Mouse (Mus musculus) embryonic facial prominence, embryonic 14.5 days (tissue): ENCODE measurements around the gene Nlrp6. TPM values are rescaled to one million over a fixed set of nuclear protein-coding genes. Genes with fewer than 3 reads are reported as not detected.

Source experiments
- ATAC-seq: fragments of 200-750 bp; cut with Nextera tagmentation; 2 replicates; pipeline ENCODE4 v1.8.0; 2017; ENCODE audit warnings: low read depth, moderate number of reproducible peaks, moderate TSS enrichment
- DNase-seq: peaks from one replicate; pipeline ENCODE4 v3.0.0-alpha.2; 2015; ENCODE audit warnings: low spot score
- H3K27ac ChIP-seq: fragments of 300-500 bp; sonication (generic); replicated peaks from 2 replicates; pipeline ENCODE4 v1.5.1; 2014; ENCODE audit warnings: low read depth, mild to moderate bottlenecking, low read length, moderate library complexity
- H3K27me3 ChIP-seq: fragments of 300-500 bp; sonication (generic); replicated peaks from 2 replicates; pipeline ENCODE4 v1.6.1; 2014; ENCODE audit warnings: low read length; ENCODE audit not compliant: control insufficient read depth, insufficient read depth
- H3K36me3 ChIP-seq: fragments of 300-500 bp; sonication (generic); 2 replicates; pipeline ENCODE4 v1.6.1; 2014; ENCODE audit warnings: low read length, mixed read lengths; ENCODE audit not compliant: control insufficient read depth, insufficient read depth
- H3K4me1 ChIP-seq: fragments of 300-500 bp; sonication (generic); 2 replicates; pipeline ENCODE4 v1.6.1; 2014; ENCODE audit warnings: antibody characterized with exemption, low read length; ENCODE audit not compliant: control insufficient read depth, insufficient read depth
- H3K4me2 ChIP-seq: fragments of 300-500 bp; sonication (generic); 2 replicates; pipeline ENCODE4 v1.6.1; 2014; ENCODE audit warnings: low read depth, mild to moderate bottlenecking, low read length, moderate library complexity, mixed read lengths
- H3K4me3 ChIP-seq: fragments of 300-500 bp; sonication (generic); 2 replicates; pipeline ENCODE4 v1.5.1; 2014; ENCODE audit warnings: low read depth, mild to moderate bottlenecking, low read length
- H3K9ac ChIP-seq: fragments of 300-500 bp; sonication (generic); 2 replicates; pipeline ENCODE4 v1.6.1; 2014; ENCODE audit warnings: low read depth, mild to moderate bottlenecking, low read length, moderate library complexity, mixed read lengths
- H3K9me3 ChIP-seq: fragments of 300-500 bp; sonication (generic); 2 replicates; pipeline ENCODE4 v1.6.1; 2016; ENCODE audit warnings: low read length; ENCODE audit not compliant: control insufficient read depth
- WGBS: fragments of 180-500 bp; shearing (Covaris S2); extraction: QIAGEN DNeasy Blood & Tissue Kit; methylation state at CpG from one replicate; pipeline ENCODE4 v1.1.7; 2014; 5-methylcytosine and 5-hydroxymethylcytosine counted together
- polyA plus RNA-seq: library from polyadenylated mRNA; unstranded; fragments of >200 nt; fragmentation: Nextera tagmentation; extraction: Ambion mirVana; gene quantifications from 2 replicates; pipeline ENCODE4 v1.2.1, GENCODE M21; 2014

The Nlrp6 gene
- polyA plus RNA-seq, 1 experiment from 2014 or later = 0.19 TPM

DNA sequence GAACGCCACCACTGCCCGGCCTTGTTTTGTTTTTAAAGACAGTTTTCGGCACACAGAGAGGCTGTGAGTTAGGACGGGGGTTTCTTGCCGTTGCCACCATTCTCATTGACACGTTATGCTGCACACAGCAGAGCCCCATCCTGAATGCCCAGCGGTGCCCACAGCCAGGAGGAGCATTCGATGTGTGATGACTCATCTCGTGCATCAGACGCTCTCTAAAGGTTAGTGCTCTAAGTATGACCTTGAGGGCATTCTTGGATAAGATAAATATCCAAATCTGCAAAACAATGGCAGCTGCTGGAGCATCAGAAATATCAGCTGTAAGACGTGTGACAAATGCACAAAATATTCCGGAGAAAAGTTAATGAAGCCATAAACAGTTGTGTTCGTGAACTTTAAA lies 13.6 kb upstream of the Nlrp6 start:
- Histone ChIP-seq H3K4me3 (no peak overlapping the region), H3K9ac (no peak overlapping the region), H3K27ac (no peak overlapping the region), H3K4me2 (no peak overlapping the region), H3K36me3 (no peaks in the 10 kb centered on the region), H3K27me3 (no peaks in the 10 kb centered on the region), H3K9me3 (no peaks in the 10 kb centered on the region), H3K4me1 (no peaks in the 10 kb centered on the region)
- ATAC-seq (no peak), DNase-seq (no peak)
- 79% methylated on average over 13 of the region's 13 CpGs for WGBS

DNA sequence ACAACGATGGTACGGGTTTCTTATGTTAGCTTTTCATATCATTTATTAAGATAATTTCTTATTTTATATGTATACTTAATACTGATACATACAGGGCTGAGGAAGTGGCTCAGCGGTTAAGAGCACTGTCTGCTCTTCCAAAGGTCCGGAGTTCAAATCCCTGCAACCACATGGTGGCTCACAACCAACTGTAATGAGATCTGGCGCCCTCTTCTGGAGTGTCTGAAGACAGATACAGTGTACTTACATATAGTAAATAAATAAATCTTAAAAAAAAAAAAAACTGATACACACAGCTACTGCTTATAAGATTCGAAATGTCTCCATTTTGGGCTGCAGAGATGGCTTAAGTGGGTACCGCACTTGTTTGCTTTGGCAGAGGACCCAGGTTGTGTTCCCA lies 13.0 kb upstream of the Nlrp6 start:
- ATAC-seq (no peak), DNase-seq (no peak)
- Histone ChIP-seq H3K36me3 (no peaks in the 10 kb centered on the region), H3K9ac (no peak overlapping the region), H3K9me3 (no peaks in the 10 kb centered on the region), H3K4me1 (no peaks in the 10 kb centered on the region), H3K27me3 (no peaks in the 10 kb centered on the region), H3K4me2 (no peak overlapping the region), H3K4me3 (no peak overlapping the region), H3K27ac (no peak overlapping the region)
- 79% methylated on average over 7 of the region's 7 CpGs for WGBS

DNA sequence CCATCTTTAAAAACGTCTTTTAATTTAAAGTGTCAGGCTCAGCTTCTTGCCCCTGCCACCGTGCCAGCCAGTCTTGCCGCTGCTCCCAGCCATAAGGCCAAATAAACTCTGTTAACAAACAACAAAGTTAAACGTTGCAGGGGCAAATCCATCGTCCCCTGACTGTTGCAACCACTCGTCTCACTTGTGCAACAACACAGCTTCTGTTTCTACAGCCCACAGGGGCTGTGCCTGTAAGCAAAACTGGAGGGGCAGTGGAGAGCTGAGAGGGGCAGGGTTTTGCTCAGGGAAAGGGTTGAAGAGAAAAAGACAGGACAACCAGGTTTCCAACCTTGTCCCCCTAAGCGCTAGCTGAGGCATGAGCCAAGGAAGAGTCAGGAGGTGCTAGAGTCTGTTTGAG lies 12.5 kb upstream of the Nlrp6 start:
- no peak for DNase-seq
- H3K4me1 ChIP-seq = no peaks in the 10 kb centered on the region
- H3K9ac ChIP-seq = 0 out of 2 replicates have a peak overlapping the region, but pooled peaks have one; percentile 55
- H3K4me2 ChIP-seq = peak overlapping the region; percentile 89; the same call in 1 of the 2 replicates
- H3K9me3 ChIP-seq = no peaks in the 10 kb centered on the region
- ATAC-seq = no peak
- H3K27me3 ChIP-seq = no peaks in the 10 kb centered on the region
- WGBS = 52% methylated on average over 7 of the region's 7 CpGs
- H3K36me3 ChIP-seq = no peaks in the 10 kb centered on the region
- H3K4me3 ChIP-seq = 0 out of 2 replicates have a peak overlapping the region, but pooled peaks have one; percentile 44
- H3K27ac ChIP-seq = no peak overlapping the region

DNA sequence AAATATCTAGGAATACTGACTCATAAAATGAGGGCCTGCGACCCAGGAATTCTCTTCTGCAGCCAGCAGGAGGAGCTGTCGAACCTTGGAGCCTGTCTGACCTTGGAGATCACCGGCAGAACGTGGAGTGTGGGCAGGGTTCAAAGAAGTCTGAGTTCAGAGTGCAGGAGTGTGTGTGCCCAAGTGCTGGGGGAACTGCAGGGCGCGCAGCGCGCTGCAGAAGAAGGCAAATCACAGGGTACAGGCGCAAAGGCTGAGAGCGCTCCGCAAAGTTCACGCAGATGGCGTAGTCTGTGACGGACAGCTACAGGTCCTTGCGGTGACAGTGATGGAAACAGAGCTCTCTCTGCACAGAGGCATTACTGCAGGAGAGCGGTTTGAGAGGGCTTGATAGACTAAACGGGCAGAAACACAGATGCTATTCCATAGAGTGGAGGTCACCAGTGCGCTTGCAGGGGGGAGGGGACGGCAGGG lies 12.0 kb upstream of the Nlrp6 start:
- peak; percentile 82 for ATAC-seq
- peak; percentile 85 for DNase-seq
- peak overlapping the region; percentile 44 for H3K4me3 ChIP-seq
- 3% methylated on average over 19 of the region's 19 CpGs for WGBS
- H3K27ac ChIP-seq = no peak overlapping the region
- H3K9ac ChIP-seq = peak overlapping the region; percentile 55; the same call in 1 of the 2 replicates
- no peaks in the 10 kb centered on the region for H3K9me3 ChIP-seq
- peak overlapping the region; percentile 89 for H3K4me2 ChIP-seq
- H3K36me3 ChIP-seq = no peaks in the 10 kb centered on the region
- H3K4me1 ChIP-seq = no peaks in the 10 kb centered on the region
- H3K27me3 ChIP-seq = no peaks in the 10 kb centered on the region

DNA sequence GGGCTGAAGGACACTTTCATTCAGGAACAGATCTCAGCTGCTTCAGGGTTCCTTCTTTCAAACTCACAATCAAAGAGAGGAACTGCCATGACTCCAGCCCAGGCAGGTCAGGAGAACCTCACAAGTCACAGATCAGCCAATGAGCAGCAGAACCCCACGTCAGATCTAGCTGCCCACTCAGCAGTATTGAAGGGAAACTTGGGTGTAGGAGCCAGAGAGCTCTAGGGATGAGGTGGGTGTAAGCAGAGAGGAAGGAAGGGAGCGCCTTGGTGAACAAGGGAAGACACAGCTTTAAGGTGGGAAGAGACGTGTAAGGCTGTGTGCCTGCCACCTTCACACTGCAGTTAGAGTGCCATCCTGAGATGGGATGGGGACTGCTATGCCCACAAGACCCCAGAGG lies 8.4 kb upstream of the Nlrp6 start:
- DNase-seq (no peak), ATAC-seq (no peak)
- WGBS = 60% methylated on average over 3 of the region's 3 CpGs
- H3K4me1 ChIP-seq = no peaks in the 10 kb centered on the region
- H3K9ac ChIP-seq = no peak overlapping the region
- no peaks in the 10 kb centered on the region for H3K27me3 ChIP-seq
- no peak overlapping the region for H3K27ac ChIP-seq
- no peaks in the 10 kb centered on the region for H3K9me3 ChIP-seq
- H3K4me2 ChIP-seq = no peak overlapping the region
- H3K4me3 ChIP-seq = no peak overlapping the region
- no peaks in the 10 kb centered on the region for H3K36me3 ChIP-seq

DNA sequence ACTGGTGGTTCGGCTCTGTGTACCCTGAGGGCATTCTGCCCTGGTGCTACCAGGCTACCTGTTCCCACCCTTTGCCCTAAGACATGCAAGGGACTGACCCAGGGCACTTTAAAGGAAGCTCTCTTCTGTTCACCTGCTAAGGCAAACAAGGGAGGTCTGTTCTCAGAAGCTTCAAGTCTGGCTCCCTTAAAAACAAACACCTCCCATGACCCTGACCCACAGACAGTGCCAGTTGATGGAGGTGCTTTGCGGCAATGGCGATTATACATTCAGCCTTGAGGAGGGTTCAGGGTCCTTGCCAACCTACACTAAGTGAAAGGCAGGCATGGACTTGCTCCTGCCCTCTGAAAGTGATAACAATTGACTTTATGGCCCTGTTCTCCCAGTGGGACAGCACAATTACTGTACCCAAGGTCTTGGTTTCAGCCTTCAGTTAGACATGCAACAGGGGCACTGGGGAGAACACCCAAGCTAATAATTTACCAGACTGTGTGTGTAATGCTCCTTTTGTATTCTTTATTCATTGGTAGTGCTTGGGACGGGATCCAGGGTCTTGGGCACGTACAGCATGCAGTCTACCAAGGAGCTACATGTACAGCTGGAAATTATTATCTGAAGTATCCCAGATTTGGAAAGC lies 7.7 kb upstream of the Nlrp6 start:
- H3K4me3 ChIP-seq = no peak overlapping the region
- H3K9ac ChIP-seq = no peak overlapping the region
- H3K36me3 ChIP-seq = no peaks in the 10 kb centered on the region
- H3K27me3 ChIP-seq = no peaks in the 10 kb centered on the region; the same call in 1 of the 2 replicates
- WGBS = 59% methylated on average over 5 of the region's 5 CpGs
- DNase-seq (no peak), ATAC-seq (no peak)
- H3K4me2 ChIP-seq = no peak overlapping the region
- H3K9me3 ChIP-seq = no peaks in the 10 kb centered on the region
- no peaks in the 10 kb centered on the region for H3K4me1 ChIP-seq
- H3K27ac ChIP-seq = no peak overlapping the region

DNA sequence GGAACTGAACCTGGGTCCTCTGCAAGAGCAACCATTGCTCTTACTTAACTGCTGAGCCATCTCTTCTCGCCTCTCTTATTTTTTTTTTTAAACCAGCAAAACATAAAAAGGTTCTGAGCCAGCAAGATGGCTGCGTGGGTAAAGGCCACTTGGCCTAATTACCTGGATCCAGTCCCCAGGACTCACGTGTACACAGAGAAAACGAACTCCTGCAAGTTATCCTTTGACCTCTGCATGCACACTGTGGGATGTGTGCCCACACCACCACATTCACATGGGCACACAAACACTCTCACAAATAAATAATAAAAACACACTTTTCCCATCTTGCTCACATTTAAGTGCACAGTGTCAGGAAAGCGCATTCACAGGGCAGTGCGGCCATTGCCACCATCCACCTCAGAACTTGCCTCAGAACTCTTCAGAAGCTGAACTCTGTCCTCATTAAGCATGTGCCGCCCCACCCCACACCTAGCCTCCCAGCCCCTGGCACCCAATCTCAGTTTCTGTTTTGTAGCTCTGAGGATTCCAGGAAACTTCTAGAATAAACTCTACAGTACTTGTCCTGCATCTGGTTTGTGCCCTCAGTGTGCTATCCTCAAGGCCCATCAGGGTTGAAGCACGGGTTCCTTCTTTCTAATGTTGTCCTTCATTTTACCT lies 6.5 kb upstream of the Nlrp6 start:
- DNase-seq (no peak), ATAC-seq (no peak)
- 80% methylated on average over 8 of the region's 8 CpGs for WGBS

DNA sequence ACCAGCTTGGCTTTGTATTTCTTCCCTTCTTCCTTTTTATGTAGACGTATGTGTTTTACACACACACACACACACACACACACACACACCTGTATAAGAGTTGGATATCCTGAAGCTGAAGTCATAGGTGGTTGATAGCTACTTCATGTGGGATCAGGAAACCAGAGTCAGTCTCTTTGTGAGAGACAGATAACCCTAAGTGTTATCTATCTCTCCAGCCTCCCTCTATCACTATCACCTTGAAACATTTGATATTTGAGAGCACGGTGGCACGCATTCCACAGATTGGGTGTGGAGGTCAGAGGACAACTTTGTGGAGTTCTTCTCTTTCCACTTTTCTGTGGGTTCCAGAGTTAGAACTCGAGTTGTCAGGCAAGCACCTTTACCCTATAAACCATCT lies 791 bp upstream of the Nlrp6 start:
- ATAC-seq (no peak), DNase-seq (no peak)
- Histone ChIP-seq H3K9me3 (no peaks in the 10 kb centered on the region), H3K4me3 (no peak overlapping the region), H3K9ac (no peak overlapping the region), H3K27ac (no peak overlapping the region), H3K36me3 (no peaks in the 10 kb centered on the region), H3K4me1 (peaks cover 9% of the 10 kb centered on the region), H3K4me2 (no peak overlapping the region), H3K27me3 (peaks cover 59% of the 10 kb centered on the region)
- WGBS = 75% methylated on average over 4 of the region's 4 CpGs

More for the DNA sequence above, 6.5 kb upstream of the Nlrp6 start:
- H3K4me2 ChIP-seq = no peak overlapping the region
- no peaks in the 10 kb centered on the region for H3K9me3 ChIP-seq
- H3K27me3 ChIP-seq = peaks cover 3% of the 10 kb centered on the region
- H3K36me3 ChIP-seq = no peaks in the 10 kb centered on the region
- no peak overlapping the region for H3K4me3 ChIP-seq
- H3K9ac ChIP-seq = no peak overlapping the region
- H3K27ac ChIP-seq = no peak overlapping the region
- no peaks in the 10 kb centered on the region for H3K4me1 ChIP-seq
